Mouse (Mus musculus) layer of hippocampus, postnatal 10 days (tissue): ENCODE measurements around the gene Dmbx1. TPM values are rescaled to one million over a fixed set of nuclear protein-coding genes. Genes with fewer than 3 reads are reported as not detected.

Source experiments
- DNase-seq, 2 experiments: peaks; one replicate each; pipeline ENCODE4 v3.0.0; 2021; ENCODE audit warnings: low spot score in 2 of 2
- total RNA-seq, 2 experiments: library from RNA; stranded (reverse); gene quantifications; 2 replicates each; pipeline ENCODE4 v1.2.3; 2021

Gene Dmbx1
- total RNA-seq, 2 experiments from 2014 or later = 0.18 to 0.34 TPM

DNA sequence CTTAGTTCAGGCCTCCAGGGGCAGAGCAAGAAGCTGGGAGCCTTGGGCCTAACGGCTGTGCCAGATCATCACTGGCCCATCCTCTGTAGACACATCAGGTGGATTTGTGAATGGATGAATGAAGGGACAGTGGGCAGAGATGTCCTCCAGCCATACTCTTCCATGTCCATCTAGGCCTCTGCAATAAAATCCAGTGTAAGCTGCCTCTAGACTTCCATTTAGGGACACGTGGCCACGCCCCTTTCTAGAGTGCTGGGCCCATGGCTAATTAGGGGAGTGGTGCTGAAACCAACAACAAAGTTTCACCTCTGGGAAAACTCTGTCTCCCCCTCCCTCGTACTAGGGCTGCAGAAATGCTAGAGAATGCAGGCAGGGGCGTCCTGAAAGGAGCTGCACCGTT lies 49.7 kb downstream of the Dmbx1 start:
- no peak for DNase-seq

DNA sequence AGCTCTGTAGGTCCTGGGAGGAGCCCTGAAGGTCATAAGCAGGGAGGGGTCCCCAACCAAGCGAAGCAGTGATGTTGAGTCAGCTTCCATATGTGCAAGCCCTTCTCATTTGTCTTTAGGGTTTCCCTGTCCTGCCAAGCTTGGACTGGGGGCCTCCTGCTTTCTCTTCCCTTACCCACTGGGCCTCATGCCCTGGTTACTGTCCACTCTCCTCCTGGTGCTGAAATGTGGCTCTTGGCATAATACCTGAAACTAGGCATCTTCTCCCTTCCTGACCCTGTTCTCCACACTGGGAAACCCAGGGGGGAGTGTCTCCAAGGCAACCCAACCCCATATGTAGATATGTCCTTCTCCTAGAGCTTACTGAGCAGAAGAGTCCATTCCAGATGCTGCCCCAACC lies 52.9 kb downstream of the Dmbx1 start:
- no peak for DNase-seq

DNA sequence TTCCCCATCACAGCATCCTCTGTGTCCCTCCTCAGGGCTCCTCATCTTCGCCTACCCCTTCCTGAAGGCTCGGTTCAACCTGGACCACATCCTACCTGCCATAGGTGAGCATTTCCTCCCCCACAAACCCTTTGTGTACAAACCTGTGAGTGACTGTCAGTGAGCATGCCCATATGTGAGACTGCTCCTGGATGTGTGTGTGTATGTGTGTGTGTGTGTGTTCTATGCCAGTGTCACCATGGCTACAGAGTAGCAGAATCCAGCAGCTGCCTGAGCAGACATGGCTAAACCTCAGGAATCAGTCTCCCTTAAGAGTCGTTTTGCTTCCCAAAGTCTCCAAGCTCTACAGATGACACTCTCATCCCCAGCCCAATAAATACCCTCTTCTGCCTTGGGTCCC lies 53.9 kb downstream of the Dmbx1 start:
- DNase-seq = peak in 1 of 2 experiments; percentile 37

DNA sequence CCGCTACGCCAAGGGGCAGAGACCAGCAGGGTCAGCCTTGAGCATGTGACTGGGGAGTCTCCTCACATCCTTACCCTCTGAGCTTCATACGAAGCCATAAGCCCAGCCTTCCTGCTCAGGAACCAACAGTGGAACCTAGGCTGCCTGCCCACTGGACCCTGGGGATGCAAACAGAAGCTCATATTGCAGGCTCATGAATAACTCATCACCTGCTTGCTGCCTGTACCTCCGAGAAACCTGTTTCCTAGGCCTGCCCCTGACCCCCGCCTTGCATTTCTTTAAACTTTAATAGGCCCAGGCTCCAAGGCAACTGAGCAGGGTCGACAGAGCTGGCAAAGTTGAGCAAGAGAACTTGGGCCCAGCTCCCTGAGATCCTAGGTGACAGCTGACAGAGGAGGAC lies 55.7 kb downstream of the Dmbx1 start, which contains the start of gene Kncn:
TSS of gene Kncn (plus strand) at position 379 of the 400 bp plus-strand sequence.
- no peak for DNase-seq

DNA sequence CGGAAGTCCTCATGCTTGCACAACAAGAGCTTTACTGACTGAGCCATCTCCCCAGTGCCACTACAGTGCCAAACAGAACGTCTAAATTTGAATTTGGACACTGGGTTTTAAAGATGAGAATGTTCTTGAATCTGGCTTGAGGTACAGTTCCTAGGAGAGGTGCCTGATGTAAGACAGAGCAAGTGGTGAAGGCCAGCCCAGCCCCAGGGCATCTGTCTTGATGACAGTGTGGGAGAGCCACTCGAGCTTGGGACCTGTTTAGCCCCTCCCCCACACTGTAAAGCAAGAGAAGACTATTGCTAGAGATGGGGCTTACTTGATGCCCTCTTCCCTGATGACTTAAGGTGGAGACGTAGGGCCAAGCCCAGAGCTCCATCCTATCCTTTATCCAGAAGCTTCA lies 57.5 kb downstream of the Dmbx1 start:
- no peak for DNase-seq

DNA sequence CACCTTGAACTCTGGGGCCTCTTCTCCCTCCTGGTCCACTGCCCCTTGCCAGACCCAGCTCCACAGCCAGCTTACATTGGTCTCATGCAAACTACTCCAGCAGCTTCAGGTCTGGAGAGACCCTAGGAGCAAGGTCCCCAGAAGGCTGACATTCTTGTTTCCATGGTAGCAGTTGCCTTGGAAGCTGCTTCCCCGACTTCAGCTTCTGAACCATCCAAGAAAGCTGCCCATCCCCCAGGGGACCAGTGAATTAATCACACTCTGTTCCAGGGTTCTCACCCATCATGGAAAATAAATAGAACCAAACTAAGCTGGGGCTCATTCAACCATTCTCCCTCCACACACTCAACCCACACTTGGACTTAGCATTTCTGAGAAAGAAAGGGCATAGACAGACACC lies 58.5 kb downstream of the Dmbx1 start:
- peak; percentile 30 to 49 for DNase-seq

DNA sequence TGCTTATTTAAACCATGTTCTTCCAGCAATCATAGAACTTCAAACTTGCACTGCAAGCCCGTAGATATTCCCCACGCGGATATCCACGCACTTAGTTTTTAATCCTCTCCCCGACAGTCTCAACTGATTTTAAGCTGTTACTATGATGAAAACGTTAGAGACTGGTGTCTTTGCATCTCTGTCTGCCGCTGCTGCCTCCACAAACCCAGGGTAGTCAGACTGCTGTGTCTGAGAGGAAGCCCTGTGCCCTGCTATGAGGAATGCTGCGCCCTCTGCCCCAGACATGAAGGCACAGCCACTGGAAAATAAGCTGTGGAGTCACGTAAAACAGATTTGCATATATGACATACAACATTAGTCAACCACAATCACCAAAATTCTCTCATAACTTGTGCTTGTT lies 60.9 kb downstream of the Dmbx1 start:
- no peak for DNase-seq

DNA sequence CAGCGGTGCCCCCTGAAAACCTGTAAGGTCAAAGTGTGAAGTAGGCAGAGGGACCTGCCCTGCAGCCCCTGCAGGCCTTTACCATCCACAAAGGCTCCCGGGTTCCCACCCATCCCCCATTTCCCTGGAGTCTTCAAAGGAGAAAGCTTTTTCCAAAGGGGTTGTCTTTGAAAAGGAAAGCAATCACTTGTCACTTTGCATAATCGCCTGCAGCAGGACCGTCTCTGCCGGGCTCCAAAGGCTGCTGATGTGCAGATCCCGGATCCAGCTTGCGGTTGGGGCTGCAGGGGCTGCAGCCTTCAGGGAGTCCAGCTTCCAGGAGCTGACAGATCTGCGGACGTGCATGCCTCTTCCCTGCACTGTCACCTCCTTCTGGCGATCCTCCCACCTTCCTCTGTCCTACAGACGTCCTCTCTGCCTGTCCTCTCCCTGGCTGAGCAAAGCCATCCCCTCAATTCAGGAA lies 61.5 kb downstream of the Dmbx1 start:
- DNase-seq = no peak

DNA sequence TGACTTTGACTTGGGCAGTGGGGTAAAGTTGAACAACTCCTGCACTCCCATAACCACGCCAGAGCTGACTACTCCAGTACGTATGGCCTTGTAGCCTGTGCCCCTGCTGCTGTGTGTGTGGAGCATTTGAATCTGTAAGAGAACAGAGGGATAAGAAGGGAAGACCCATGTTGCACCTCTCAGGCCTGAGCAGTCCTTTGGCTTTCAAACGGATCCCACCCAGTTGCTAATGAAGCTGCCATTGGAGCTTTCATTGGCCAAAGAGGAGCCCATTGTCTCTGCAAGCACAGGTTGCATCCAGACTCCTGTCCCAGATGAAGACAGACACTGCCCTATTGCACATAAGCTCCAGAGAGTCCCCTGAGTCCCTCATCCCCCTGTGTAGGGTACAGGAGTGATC lies 66.5 kb downstream of the Dmbx1 start:
- no peak for DNase-seq

DNA sequence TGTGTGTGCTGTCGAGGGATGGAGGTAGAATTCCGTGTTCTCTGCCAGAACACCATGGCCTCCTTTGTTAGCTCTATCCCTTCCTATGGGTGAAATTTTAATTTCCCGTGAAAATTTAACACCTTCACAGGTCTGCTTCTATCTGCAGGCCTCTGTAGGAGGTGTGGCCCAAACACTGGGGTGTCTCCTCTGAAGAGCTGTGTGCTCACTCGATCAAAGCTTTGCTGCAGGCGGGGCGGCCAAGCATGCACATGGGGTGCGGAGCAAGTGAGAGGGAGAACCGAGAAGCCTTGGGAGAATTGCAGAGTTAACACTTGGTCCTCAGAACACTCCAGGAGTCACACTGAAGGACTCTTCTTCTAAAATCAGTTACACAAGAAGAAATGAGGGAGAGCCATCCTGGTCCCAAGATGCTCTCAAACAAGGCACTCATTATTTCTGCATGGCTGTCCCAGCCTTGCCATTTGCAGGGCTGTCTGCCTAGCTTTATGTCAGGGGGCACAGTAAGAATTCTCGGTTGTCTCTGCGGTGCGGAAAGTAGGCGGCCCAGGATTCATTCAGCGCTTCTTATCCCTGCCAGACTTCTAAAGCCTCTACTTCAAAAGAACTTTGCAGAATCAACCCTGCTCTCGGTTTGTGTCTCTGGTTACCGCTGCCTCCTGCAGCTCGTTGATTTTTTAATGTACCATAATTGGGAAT lies 70.1 kb downstream of the Dmbx1 start:
- no peak for DNase-seq

Other genes starting within 250 kb of the Dmbx1 start
- 10 to 100 TPM; 32.0 to 34.8 TPM for gene Efcab14, start 202.2 kb downstream of the Dmbx1 start, total RNA-seq
- gene Tex38, start 158.9 kb downstream of the Dmbx1 start, total RNA-seq = under 1 TPM; 0.78 to 0.87 TPM
- 10 to 100 TPM; 25.9 to 29.0 TPM for gene Atpaf1, start 155.1 kb downstream of the Dmbx1 start, total RNA-seq
- 1 to 10 TPM; 4.5 to 4.6 TPM for gene Mob3c, start 111.8 kb downstream of the Dmbx1 start, total RNA-seq
- 10 to 100 TPM; 40.8 to 43.3 TPM for gene Mknk1, start 100.7 kb downstream of the Dmbx1 start, total RNA-seq
- under 1 TPM in 1 of 2 experiments, not detected in 1; 0.25 TPM for gene Kncn, start 55.5 kb downstream of the Dmbx1 start, total RNA-seq
- not detected for gene 6430628N08Rik, start 49.3 kb downstream of the Dmbx1 start, total RNA-seq
- 100 to 1,000 TPM in 1 of 2 experiments, 10 to 100 TPM in 1; 86.6 to 108 TPM for gene Faah, start 78.0 kb upstream of the Dmbx1 start, total RNA-seq
- gene Nsun4, start 114.0 kb upstream of the Dmbx1 start, total RNA-seq = 1 to 10 TPM; 8.1 to 8.2 TPM
- gene Uqcrh, start 135.1 kb upstream of the Dmbx1 start, total RNA-seq = 100 to 1,000 TPM; 402 to 460 TPM
- 10 to 100 TPM; 51.9 to 52.8 TPM for gene Lrrc41, start 135.3 kb upstream of the Dmbx1 start, total RNA-seq
- 1 to 10 TPM; 1.6 to 2.1 TPM for gene Rad54l, start 183.8 kb upstream of the Dmbx1 start, total RNA-seq
- gene Pomgnt1, start 183.9 kb upstream of the Dmbx1 start, total RNA-seq = 10 to 100 TPM; 72.8 to 76.9 TPM
- 10 to 100 TPM; 23.5 to 29.6 TPM for gene Lurap1, start 211.4 kb upstream of the Dmbx1 start, total RNA-seq
- under 1 TPM in 1 of 2 experiments, not detected in 1; 0.27 TPM for gene Tspan1, start 227.7 kb upstream of the Dmbx1 start, total RNA-seq
- gene 1700042G07Rik, start 233.4 kb upstream of the Dmbx1 start, total RNA-seq = not detected
- gene Gm49337, start 233.5 kb upstream of the Dmbx1 start, total RNA-seq = not detected